Mouse (Mus musculus): ENCODE results near the gene Adamts2.

Gene Adamts2

DNA sequence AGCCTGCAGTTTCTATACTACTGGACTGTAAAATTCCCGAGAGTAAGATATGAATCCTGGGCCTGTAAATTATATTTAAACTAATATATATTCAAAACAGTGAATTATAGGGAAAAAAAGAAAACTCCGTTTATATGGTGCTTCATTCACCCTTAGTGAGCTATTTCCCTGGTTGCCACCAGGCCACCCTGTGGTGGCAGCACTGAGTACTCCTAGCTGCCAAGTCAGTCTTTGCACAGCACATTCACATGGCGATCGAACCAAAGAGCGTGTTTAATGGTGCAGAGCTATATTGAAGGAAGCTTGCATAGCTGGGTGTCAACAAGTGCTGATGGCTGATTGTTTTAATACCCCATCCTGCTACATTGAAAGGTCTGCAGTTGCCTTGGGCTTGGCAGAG, 245.2 kb downstream of the Adamts2 start:
- DNase-seq (ENCODE audit: low spot score in 2 of 2) = no peak

- no peak for DNase-seq (ENCODE audit: low spot score in 2 of 2)
Observed at GRCm38 (mm10) chr11:50848520-50849137, 246.7 kb downstream of the Adamts2 start.

GRCm38 (mm10) chr11:50849310-50849709, 247.4 kb downstream of the Adamts2 start:
- DNase-seq (ENCODE audit: low spot score in 2 of 2) = no peak

GRCm38 (mm10) chr11:50850177-50850735, 248.4 kb downstream of the Adamts2 start, which contains the start of gene Grm6:
TSS of gene Grm6 (plus strand) at chr11:50850685.
- DNase-seq (ENCODE audit: low spot score in 2 of 2) = no peak

- no peak for DNase-seq (ENCODE audit: low spot score in 2 of 2)
Observed at GRCm38 (mm10) chr11:50850989-50851601, 249.2 kb downstream of the Adamts2 start.

All from urinary bladder, postnatal 4 days (tissue).